Mouse (Mus musculus): ENCODE data around the gene Zfp677.
"Not testable (repeated sequence)": the region's sequence is repeated elsewhere in the genome, so short reads cannot be mapped to it uniquely, and the experiment has no call there.

Zfp677 gene

GRCm38 (mm10) chr17:21383391-21384056 lies at the start of gene Zfp677:
TSS of gene Zfp677 (plus strand) at chr17:21383748.
- no peak for DNase-seq (ENCODE audit: extremely low read depth, low read depth)

GRCm38 (mm10) chr17:21368018-21368417 lies 15.5 kb upstream of the Zfp677 start:
- not testable (repeated sequence) for DNase-seq (ENCODE audit: extremely low read depth, low read depth)

GRCm38 (mm10) chr17:21369925-21370719 lies 13.4 kb upstream of the Zfp677 start:
- no peak for DNase-seq (ENCODE audit: extremely low read depth, low read depth)

- DNase-seq (ENCODE audit: extremely low read depth, low read depth) = no peak
Observed at GRCm38 (mm10) chr17:21375311-21375710, 8.2 kb upstream of the Zfp677 start.

GRCm38 (mm10) chr17:21384057-21384411 lies 486 bp downstream of the Zfp677 start:
- DNase-seq (ENCODE audit: extremely low read depth, low read depth) = no peak

- DNase-seq (ENCODE audit: extremely low read depth, low read depth) = peak; percentile 87
Observed at GRCm38 (mm10) chr17:21422664-21423599, 39.4 kb downstream of the Zfp677 start, which contains the start of gene Zfp54. TSS of gene Zfp54 (plus strand) at chr17:21423227.

- not testable (repeated sequence) for DNase-seq (ENCODE audit: extremely low read depth, low read depth)
Observed at GRCm38 (mm10) chr17:21438806-21439400, 55.4 kb downstream of the Zfp677 start.

All from MEL-GATA-1-ER (cell line).